Mouse (Mus musculus) E14TG2a.4 (cell line): Measurements from ENCODE around the gene Ahcyl2.
A peak's percentile ranks its signal among the peaks of the same experiment; 100 is the strongest.

ENCODE experiments used
- H3K27me3 ChIP-seq: 2 replicates; pipeline ENCODE4 v1.6.1; 2014; ENCODE audit warnings: low read length, control low read depth; ENCODE audit not compliant: insufficient read depth
- H3K36me3 ChIP-seq: 2 replicates; pipeline ENCODE4 v1.6.1; 2014; ENCODE audit warnings: low read length, control low read depth; ENCODE audit not compliant: insufficient read depth
- H3K4me1 ChIP-seq: replicated peaks from 2 replicates; pipeline ENCODE4 v1.6.1; 2014; ENCODE audit warnings: low read depth, low read length, control low read depth
- H3K4me3 ChIP-seq: replicated peaks from 2 replicates; pipeline ENCODE4 v1.5.1; 2014; ENCODE audit warnings: mild to moderate bottlenecking, low read length
- H3K9me3 ChIP-seq: 2 replicates; pipeline ENCODE4 v1.6.1; 2014; ENCODE audit warnings: low read length, control low read depth
- CTCF ChIP-seq: conservative IDR thresholded peaks from 2 replicates; pipeline ENCODE4 v1.5.1; 2014; ENCODE audit warnings: low read length
- NANOG ChIP-seq: IDR thresholded peaks from 2 replicates; pipeline ENCODE4 v1.6.1; 2014; ENCODE audit warnings: borderline replicate concordance, low read length, mixed read lengths
- POU5F1 ChIP-seq: IDR thresholded peaks from 2 replicates; pipeline ENCODE4 v1.6.1; 2014; ENCODE audit warnings: low read length, borderline replicate concordance

Gene Ahcyl2

GRCm38 (mm10) chr6:29767813-29768660 lies at the start of gene Ahcyl2:
Gene Ahcyl2, plus strand, starts transcription at chr6:29768011.
- TF ChIP-seq POU5F1 = no peak
- TF ChIP-seq NANOG = no peak
- no peak for TF ChIP-seq CTCF
- H3K4me1 ChIP-seq = peaks cover 16% of the 10 kb centered on the region

GRCm38 (mm10) chr6:29718894-29719329 lies 48.9 kb upstream of the Ahcyl2 start:
- H3K4me3 ChIP-seq = peak overlapping the region; percentile 73
- peaks cover 39% of the 10 kb centered on the region for H3K4me1 ChIP-seq
- peaks cover 20% of the 10 kb centered on the region for H3K27me3 ChIP-seq
- H3K36me3 ChIP-seq = no peaks in the 10 kb centered on the region
- TF ChIP-seq NANOG (no peak), POU5F1 (no peak), CTCF (no peak)
- no peaks in the 10 kb centered on the region for H3K9me3 ChIP-seq

More at GRCm38 (mm10) chr6:29767813-29768660, at the start of gene Ahcyl2:
- H3K36me3 ChIP-seq = 0 out of 2 replicates have a peak, but pooled peaks cover 4% of the 10 kb centered on the region
- H3K9me3 ChIP-seq = no peaks in the 10 kb centered on the region
- peak within 1 kb of the TSS; percentile 96 for H3K4me3 ChIP-seq
- peaks cover 10% of the 10 kb centered on the region; the same call in 1 of the 2 replicates for H3K27me3 ChIP-seq

- peaks cover 20% of the 10 kb centered on the region for H3K27me3 ChIP-seq
These were observed 45.9 kb upstream of the Ahcyl2 start for GRCm38 (mm10) chr6:29721890-29722289.

DNA sequence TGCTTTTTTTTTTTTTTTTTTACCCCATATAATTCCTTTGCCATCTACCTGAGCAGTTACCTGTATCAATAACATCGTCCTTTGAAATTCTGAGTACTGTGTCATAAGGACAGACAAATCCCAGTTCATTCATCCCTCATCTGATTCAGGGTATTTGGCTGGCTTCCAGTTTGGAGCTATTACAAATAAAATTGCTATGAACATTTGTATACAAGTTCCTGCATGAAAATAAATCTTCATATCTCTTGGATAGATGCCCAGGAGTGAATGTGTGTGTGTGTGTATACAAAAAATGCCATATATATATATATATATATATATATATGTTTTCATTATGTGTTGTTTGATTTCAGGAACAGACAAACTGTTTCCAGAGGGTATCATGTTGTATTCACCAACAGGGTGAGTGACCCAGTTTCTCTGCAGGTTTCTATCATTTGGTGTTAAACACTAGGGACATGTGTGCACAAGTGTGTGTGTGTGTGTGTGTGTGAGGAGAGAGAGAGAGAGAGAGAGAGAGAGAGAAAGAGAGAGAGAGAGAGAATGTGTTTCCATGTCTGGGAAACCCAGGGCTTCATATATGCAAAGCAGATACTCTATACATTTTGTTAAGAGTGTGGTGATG lies 41.1 kb upstream of the Ahcyl2 start:
- no peaks in the 10 kb centered on the region for H3K4me1 ChIP-seq
- TF ChIP-seq CTCF (no peak), NANOG (no peak), POU5F1 (no peak)
- H3K27me3 ChIP-seq = peaks cover 21% of the 10 kb centered on the region
- no peaks in the 10 kb centered on the region for H3K36me3 ChIP-seq
- H3K9me3 ChIP-seq = no peaks in the 10 kb centered on the region
- H3K4me3 ChIP-seq = no peak overlapping the region

More at GRCm38 (mm10) chr6:29721890-29722289, 45.9 kb upstream of the Ahcyl2 start:
- H3K9me3 ChIP-seq = no peaks in the 10 kb centered on the region
- H3K36me3 ChIP-seq = no peaks in the 10 kb centered on the region
- peaks cover 34% of the 10 kb centered on the region for H3K4me1 ChIP-seq
- TF ChIP-seq NANOG (no peak), POU5F1 (no peak), CTCF (no peak)
- H3K4me3 ChIP-seq = no peak overlapping the region

DNA sequence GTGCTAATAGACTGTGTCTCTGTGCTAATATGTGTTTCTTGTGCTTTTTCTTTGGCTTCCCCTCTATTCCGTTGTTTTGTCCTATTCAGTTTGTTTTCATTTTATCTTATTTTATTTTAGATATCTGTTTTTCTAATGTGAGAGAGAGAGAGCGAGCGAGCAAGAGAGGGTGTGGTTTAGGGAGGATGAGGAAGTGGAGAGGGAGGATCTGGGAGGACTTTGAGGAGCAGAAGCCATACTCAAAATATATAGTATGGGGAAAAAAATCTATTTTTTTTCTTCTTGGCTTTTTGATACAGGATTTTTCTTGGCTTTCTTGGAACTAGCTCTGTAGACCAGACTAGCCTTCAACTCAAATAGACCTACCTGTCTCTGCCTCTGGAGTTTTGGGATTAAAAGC lies 39.8 kb upstream of the Ahcyl2 start:
- Histone ChIP-seq H3K36me3 (no peaks in the 10 kb centered on the region), H3K4me1 (no peaks in the 10 kb centered on the region), H3K27me3 (peaks cover 23% of the 10 kb centered on the region), H3K9me3 (no peaks in the 10 kb centered on the region), H3K4me3 (no peak overlapping the region)
- TF ChIP-seq POU5F1 (no peak), CTCF (no peak), NANOG (no peak)

DNA sequence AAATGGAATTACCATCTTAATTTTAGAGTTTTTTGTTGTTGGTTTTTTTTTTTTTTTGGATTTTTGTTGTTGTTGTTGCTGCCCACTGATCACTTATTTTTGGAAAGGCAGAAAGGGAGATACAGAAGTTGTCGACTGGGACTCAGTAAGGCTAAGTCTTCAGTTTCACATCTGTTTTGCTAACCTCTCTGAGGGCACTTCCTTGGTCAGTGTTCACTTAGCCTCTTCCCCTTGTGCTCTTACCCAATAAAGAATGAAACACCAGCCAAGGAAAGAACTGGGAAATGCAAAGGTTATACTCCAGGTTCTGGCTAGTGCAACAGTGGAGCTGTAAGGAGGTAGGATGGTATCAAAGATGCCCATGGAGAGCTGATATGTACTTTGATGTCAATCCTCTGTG lies 38.3 kb upstream of the Ahcyl2 start:
- Histone ChIP-seq H3K9me3 (no peaks in the 10 kb centered on the region), H3K36me3 (no peaks in the 10 kb centered on the region), H3K27me3 (peaks cover 32% of the 10 kb centered on the region), H3K4me3 (no peak overlapping the region), H3K4me1 (no peaks in the 10 kb centered on the region)
- TF ChIP-seq CTCF (no peak), NANOG (no peak), POU5F1 (no peak)

- TF ChIP-seq POU5F1 (no peak), CTCF (no peak), NANOG (no peak)
- Histone ChIP-seq H3K27me3 (peaks cover 64% of the 10 kb centered on the region), H3K4me3 (peak within 1 kb of the TSS; percentile 88), H3K36me3 (peaks cover 3% of the 10 kb centered on the region; the same call in 1 of the 2 replicates), H3K9me3 (no peaks in the 10 kb centered on the region), H3K4me1 (peaks cover 16% of the 10 kb centered on the region)
These were observed 32.5 kb upstream of the Ahcyl2 start, which contains the start of gene Smo for GRCm38 (mm10) chr6:29735336-29735688. Gene Smo, plus strand, starts transcription at chr6:29735503.

- Histone ChIP-seq H3K4me3 (peak overlapping the region; percentile 88), H3K27me3 (peaks cover 64% of the 10 kb centered on the region), H3K36me3 (peaks cover 3% of the 10 kb centered on the region; the same call in 1 of the 2 replicates), H3K9me3 (no peaks in the 10 kb centered on the region), H3K4me1 (peaks cover 16% of the 10 kb centered on the region)
- TF ChIP-seq CTCF (no peak), POU5F1 (no peak), NANOG (no peak)
These were observed 31.9 kb upstream of the Ahcyl2 start for GRCm38 (mm10) chr6:29735689-29736451.
